Mouse (Mus musculus): ENCODE measurements around the gene Susd6. TPM values are rescaled to one million over a fixed set of nuclear protein-coding genes. Genes with fewer than 3 reads are reported as not detected.

The Susd6 gene
- polyA plus RNA-seq, 1 experiment from 2014 or later = 22.3 TPM

GRCm38 (mm10) chr12:80845901-80846300 lies 55.6 kb downstream of the Susd6 start:
- Histone ChIP-seq H3K4me1 (peaks cover 23% of the 10 kb centered on the region), H3K4me2 (replicated peaks) (no peak overlapping the region), H3K9ac (replicated peaks) (no peak overlapping the region), H3K9me3 (no peaks in the 10 kb centered on the region), H3K4me3 (no peak overlapping the region), H3K27ac (replicated peaks) (no peak overlapping the region), H3K27me3 (no peaks in the 10 kb centered on the region), H3K36me3 (no peaks in the 10 kb centered on the region)
- 87% methylated on average over 1 of the region's 1 CpGs for WGBS
- ATAC-seq (ENCODE audit: low FRiP score, low read depth) = no peak

- no peak overlapping the region for H3K4me2 ChIP-seq (replicated peaks)
- H3K9me3 ChIP-seq = no peaks in the 10 kb centered on the region
- 94% methylated on average over 1 of the region's 1 CpGs for WGBS
- H3K36me3 ChIP-seq = no peaks in the 10 kb centered on the region
- no peak overlapping the region for H3K4me3 ChIP-seq
- no peak for ATAC-seq (ENCODE audit: low FRiP score, low read depth)
- H3K9ac ChIP-seq (replicated peaks) = no peak overlapping the region
- peaks cover 23% of the 10 kb centered on the region for H3K4me1 ChIP-seq
- H3K27ac ChIP-seq (replicated peaks) = no peak overlapping the region
- no peaks in the 10 kb centered on the region for H3K27me3 ChIP-seq
Observed at GRCm38 (mm10) chr12:80846861-80847268, 56.6 kb downstream of the Susd6 start.

- Histone ChIP-seq H3K4me2 (replicated peaks) (no peak overlapping the region), H3K27ac (replicated peaks) (no peak overlapping the region), H3K4me3 (no peak overlapping the region), H3K36me3 (no peaks in the 10 kb centered on the region), H3K4me1 (peaks cover 13% of the 10 kb centered on the region), H3K9ac (replicated peaks) (no peak overlapping the region), H3K9me3 (no peaks in the 10 kb centered on the region), H3K27me3 (no peaks in the 10 kb centered on the region)
- no peak for ATAC-seq (ENCODE audit: low FRiP score, low read depth)
- WGBS = 82% methylated on average over 1 of the region's 1 CpGs
Observed at GRCm38 (mm10) chr12:80852001-80852400, 61.7 kb downstream of the Susd6 start.

- Histone ChIP-seq H3K27ac (replicated peaks) (no peak overlapping the region), H3K4me2 (replicated peaks) (no peak overlapping the region), H3K9ac (replicated peaks) (no peak overlapping the region), H3K9me3 (no peaks in the 10 kb centered on the region), H3K27me3 (no peaks in the 10 kb centered on the region), H3K4me1 (peaks cover 29% of the 10 kb centered on the region), H3K4me3 (no peak overlapping the region), H3K36me3 (no peaks in the 10 kb centered on the region)
- no peak for ATAC-seq (ENCODE audit: low FRiP score, low read depth)
- 81% methylated on average over 3 of the region's 3 CpGs for WGBS
Observed at GRCm38 (mm10) chr12:80853737-80854136, 63.4 kb downstream of the Susd6 start.

- Histone ChIP-seq H3K4me3 (no peak overlapping the region), H3K27ac (replicated peaks) (no peak overlapping the region), H3K4me2 (replicated peaks) (no peak overlapping the region), H3K36me3 (no peaks in the 10 kb centered on the region), H3K4me1 (peaks cover 30% of the 10 kb centered on the region), H3K9me3 (no peaks in the 10 kb centered on the region), H3K9ac (replicated peaks) (no peak overlapping the region), H3K27me3 (no peaks in the 10 kb centered on the region)
- 95% methylated on average over 4 of the region's 4 CpGs for WGBS
- no peak for ATAC-seq (ENCODE audit: low FRiP score, low read depth)
Observed at GRCm38 (mm10) chr12:80854671-80855070, 64.4 kb downstream of the Susd6 start.

GRCm38 (mm10) chr12:80855100-80855499 lies 64.8 kb downstream of the Susd6 start:
- ATAC-seq (ENCODE audit: low FRiP score, low read depth) = no peak
- 82% methylated on average over 2 of the region's 2 CpGs for WGBS
- Histone ChIP-seq H3K4me3 (no peak overlapping the region), H3K36me3 (no peaks in the 10 kb centered on the region), H3K9me3 (no peaks in the 10 kb centered on the region), H3K27me3 (no peaks in the 10 kb centered on the region), H3K27ac (replicated peaks) (peak overlapping the region; percentile 0; the same call in 1 of the 2 replicates), H3K4me2 (replicated peaks) (no peak overlapping the region), H3K9ac (replicated peaks) (no peak overlapping the region), H3K4me1 (peaks cover 30% of the 10 kb centered on the region)

GRCm38 (mm10) chr12:80855581-80855980 lies 65.3 kb downstream of the Susd6 start:
- H3K4me3 ChIP-seq = no peak overlapping the region
- 6% methylated on average over 1 of the region's 1 CpGs for WGBS
- no peaks in the 10 kb centered on the region for H3K9me3 ChIP-seq
- H3K27ac ChIP-seq (replicated peaks) = peak overlapping the region; percentile 0
- no peak for ATAC-seq (ENCODE audit: low FRiP score, low read depth)
- H3K27me3 ChIP-seq = no peaks in the 10 kb centered on the region
- no peaks in the 10 kb centered on the region for H3K36me3 ChIP-seq
- no peak overlapping the region for H3K9ac ChIP-seq (replicated peaks)
- peaks cover 30% of the 10 kb centered on the region for H3K4me1 ChIP-seq
- H3K4me2 ChIP-seq (replicated peaks) = no peak overlapping the region

- Histone ChIP-seq H3K4me3 (no peak overlapping the region), H3K9ac (replicated peaks) (no peak overlapping the region), H3K36me3 (no peaks in the 10 kb centered on the region), H3K27ac (replicated peaks) (peak overlapping the region; percentile 77), H3K4me1 (peaks cover 38% of the 10 kb centered on the region), H3K9me3 (no peaks in the 10 kb centered on the region), H3K4me2 (replicated peaks) (no peak overlapping the region), H3K27me3 (no peaks in the 10 kb centered on the region)
- WGBS = 37% methylated on average over 3 of the region's 3 CpGs
- peak; percentile 58; the same call in 1 of the 2 replicates for ATAC-seq (ENCODE audit: low FRiP score, low read depth)
Observed at GRCm38 (mm10) chr12:80857636-80858293, 67.5 kb downstream of the Susd6 start.

GRCm38 (mm10) chr12:80858307-80858706 lies 68.0 kb downstream of the Susd6 start:
- H3K27me3 ChIP-seq = no peaks in the 10 kb centered on the region
- WGBS = 50% methylated on average over 2 of the region's 2 CpGs

GRCm38 (mm10) chr12:80861916-80862315 lies 71.6 kb downstream of the Susd6 start:
- no peaks in the 10 kb centered on the region for H3K27me3 ChIP-seq
- WGBS = 33% methylated on average over 1 of the region's 1 CpGs
- H3K4me1 ChIP-seq = peaks cover 28% of the 10 kb centered on the region
- H3K36me3 ChIP-seq = no peaks in the 10 kb centered on the region
- no peaks in the 10 kb centered on the region for H3K9me3 ChIP-seq
- no peak overlapping the region for H3K4me3 ChIP-seq
- no peak for ATAC-seq (ENCODE audit: low FRiP score, low read depth)
- no peak overlapping the region for H3K4me2 ChIP-seq (replicated peaks)
- H3K9ac ChIP-seq (replicated peaks) = no peak overlapping the region
- H3K27ac ChIP-seq (replicated peaks) = 0 out of 2 replicates have a peak overlapping the region, but pooled peaks have one; percentile 20

More at GRCm38 (mm10) chr12:80858307-80858706, 68.0 kb downstream of the Susd6 start:
- Histone ChIP-seq H3K4me3 (no peak overlapping the region), H3K4me2 (replicated peaks) (no peak overlapping the region), H3K9me3 (no peaks in the 10 kb centered on the region), H3K4me1 (peaks cover 38% of the 10 kb centered on the region), H3K36me3 (no peaks in the 10 kb centered on the region), H3K27ac (replicated peaks) (peak overlapping the region; percentile 77), H3K9ac (replicated peaks) (no peak overlapping the region)
- peak; percentile 90 for ATAC-seq (ENCODE audit: low FRiP score, low read depth)

GRCm38 (mm10) chr12:80863370-80863769 lies 73.1 kb downstream of the Susd6 start:
- Histone ChIP-seq H3K27ac (replicated peaks) (no peak overlapping the region), H3K27me3 (no peaks in the 10 kb centered on the region), H3K4me2 (replicated peaks) (no peak overlapping the region), H3K9ac (replicated peaks) (no peak overlapping the region), H3K9me3 (no peaks in the 10 kb centered on the region), H3K4me1 (peaks cover 15% of the 10 kb centered on the region), H3K4me3 (no peak overlapping the region), H3K36me3 (no peaks in the 10 kb centered on the region)
- ATAC-seq (ENCODE audit: low FRiP score, low read depth) = no peak
- WGBS = 87% methylated on average over 2 of the region's 2 CpGs

GRCm38 (mm10) chr12:80865175-80865574 lies 74.9 kb downstream of the Susd6 start:
- Histone ChIP-seq H3K4me2 (replicated peaks) (no peak overlapping the region), H3K9me3 (no peaks in the 10 kb centered on the region), H3K9ac (replicated peaks) (no peak overlapping the region), H3K27ac (replicated peaks) (no peak overlapping the region), H3K36me3 (peaks cover 8% of the 10 kb centered on the region), H3K4me1 (peaks cover 10% of the 10 kb centered on the region), H3K4me3 (no peak overlapping the region), H3K27me3 (no peaks in the 10 kb centered on the region)
- no peak for ATAC-seq (ENCODE audit: low FRiP score, low read depth)
- WGBS = 97% methylated on average over 4 of the region's 4 CpGs

GRCm38 (mm10) chr12:80866023-80866422 lies 75.7 kb downstream of the Susd6 start:
- H3K4me3 ChIP-seq = no peak overlapping the region
- peaks cover 10% of the 10 kb centered on the region for H3K4me1 ChIP-seq
- H3K27me3 ChIP-seq = no peaks in the 10 kb centered on the region
- no peak for ATAC-seq (ENCODE audit: low FRiP score, low read depth)
- no peaks in the 10 kb centered on the region for H3K9me3 ChIP-seq
- WGBS = 93% methylated on average over 2 of the region's 2 CpGs
- H3K36me3 ChIP-seq = peaks cover 12% of the 10 kb centered on the region
- no peak overlapping the region for H3K27ac ChIP-seq (replicated peaks)
- H3K4me2 ChIP-seq (replicated peaks) = no peak overlapping the region
- H3K9ac ChIP-seq (replicated peaks) = no peak overlapping the region

Data from midbrain, embryonic 12.5 days (tissue).